8 mouse cellular contexts compared by ENCODE assay signal in the genomic region with DNA sequence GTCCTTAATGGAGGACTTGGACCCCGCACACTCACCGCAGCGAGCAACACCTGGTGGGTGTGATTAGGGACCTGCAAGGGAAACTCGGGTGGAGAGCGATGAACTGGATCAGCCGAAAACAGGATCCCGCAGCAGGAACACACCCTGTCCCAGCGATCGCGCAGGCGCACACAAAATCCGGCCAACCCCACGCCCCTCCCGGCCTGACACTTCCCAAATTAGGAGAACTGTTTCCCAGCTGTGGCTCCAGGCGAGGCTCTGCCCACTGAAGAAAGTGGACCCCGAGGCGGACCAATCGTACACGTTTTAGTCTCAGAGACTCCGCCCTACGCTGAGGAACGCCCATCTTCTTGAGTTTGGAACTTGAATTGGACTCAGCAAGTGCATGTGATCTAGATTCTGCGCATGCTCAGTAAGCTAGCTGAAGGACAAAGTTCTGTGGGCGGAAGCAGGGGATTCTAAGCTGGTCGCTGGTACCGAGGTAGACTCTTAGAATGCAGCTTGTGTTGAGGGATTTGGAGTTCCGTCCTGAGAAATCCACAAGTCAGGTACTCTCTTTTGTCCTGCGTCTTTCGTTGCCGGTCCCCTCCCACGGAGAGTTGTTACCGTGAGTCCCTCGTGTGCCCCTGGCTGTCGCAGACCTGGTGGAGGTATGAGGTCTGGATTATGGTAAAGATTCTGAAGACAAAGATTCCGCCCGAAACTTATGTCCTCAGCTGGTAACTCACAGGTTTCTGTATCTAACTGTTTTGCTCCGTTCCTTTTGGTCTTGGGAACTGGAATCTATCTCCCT. TPM values are rescaled to one million over a fixed set of nuclear protein-coding genes. Genes with fewer than 3 reads are reported as not detected.
DNase-seq lines count a peak whose midpoint lies in the region; ATAC-seq lines count a peak whose summit lies in the region.

Gene Rsu1 (minus strand): TSS at position 251 of the 793 bp plus-strand sequence.

- intact Hi-C loops in gastrocnemius, postnatal 14 days (cut with DNase I; ENCODE audit: low total_unique reads): no loop called here
- intact Hi-C loops in left cerebral cortex, postnatal 10 days (cut with DNase I): loop anchor here (10.0 kb wide), 2 partner anchors 793 to 1433 kb away; no protein-coding TSS in a partner anchor

- peak; percentile 96 for ATAC-seq in inflammation-experienced regulatory T-cells, adult 6 months
- peak; percentile 94 for ATAC-seq in megakaryocyte-erythroid progenitor cell, adult 5-6 weeks (replicated peaks; ENCODE audit: low FRiP score, low TSS enrichment, poor library complexity, severe bottlenecking)

- DNase-seq in adrenal gland, adult (ENCODE audit: inconsistent age in 2 of 2, low spot score in 1 of 2): peak; percentile 98 to 99
- DNase-seq in embryo, embryonic 10.5 days (ENCODE audit: low spot score): peak; percentile 100
- peak; percentile 95 for DNase-seq in gastrocnemius, postnatal 14 days
- peak; percentile 97 to 99 for DNase-seq in left cerebral cortex, postnatal 10 days (ENCODE audit: extremely low spot score in 1 of 2, low spot score in 2 of 2)
- peak; percentile 91 for DNase-seq in right cerebral cortex, postnatal 25 days
- DNase-seq in urinary bladder, postnatal 4 days (ENCODE audit: low spot score in 2 of 2): peak; percentile 94 to 95

RNA-seq across cellular contexts. Expression of gene Rsu1, which starts in this region (rescaled TPM):
- total RNA-seq in gastrocnemius, postnatal 14 days (2021): 10 to 100 TPM; 49.3 to 53.0 TPM
- 10 to 100 TPM; 57.8 to 69.9 (median 69.4) TPM for polyA plus RNA-seq in inflammation-experienced regulatory T-cells, adult 6 months (2017; shearing (Covaris generic))
- 10 to 100 TPM; 43.8 to 44.2 TPM for total RNA-seq in left cerebral cortex, postnatal 10 days (2021)
- 73.1 and 74.1 TPM in 2 replicates for total RNA-seq in megakaryocyte-erythroid progenitor cell, adult 5-6 weeks (2014; fragmentation: Nextera tagmentation)
- total RNA-seq in megakaryocyte-erythroid progenitor cell, adult 5-6 weeks (2017): 130 and 147 TPM in 2 replicates

Comparison
In these comparisons a context has a peak if more than half of its experiments do, and no peak if none do; other contexts are left out.
1. Peak in every context shown above with its lines: DNase-seq and ATAC-seq.